Mouse (Mus musculus) T-helper 17 cell (primary cell): Measurements from ENCODE around the gene Mycs.

Source experiments
- in situ Hi-C, 2 experiments: fragments of 300-600 bp; cut with MboI, MseI; formaldehyde crosslinking; loops; 1 replicate in 1 of 2; 2 replicates in 1 of 2; pipeline ENCODE4 v1.15.1; 2025; ENCODE audit warnings: high pct_unique_total_duplicates in 2 of 2

The Mycs gene

DNA sequence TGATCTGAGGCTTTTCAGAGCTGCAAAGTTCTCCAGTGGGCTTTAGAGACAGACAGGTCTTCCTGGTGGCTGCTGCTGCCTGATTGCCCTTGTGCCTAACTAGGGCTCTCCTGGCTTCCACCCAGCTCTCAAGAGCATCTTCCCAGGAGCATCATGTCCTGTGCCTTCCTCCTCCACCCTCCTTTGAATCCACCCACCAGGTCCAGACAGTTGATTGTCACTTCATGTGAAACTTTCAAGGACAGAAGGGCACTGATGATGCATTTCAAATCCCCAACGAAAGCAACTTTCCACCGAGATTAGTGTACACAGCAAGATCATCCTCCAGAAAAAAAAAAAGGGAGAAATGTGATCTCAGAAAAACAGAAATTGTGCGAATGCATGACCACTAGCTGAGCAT lies at the start of gene Mycs:
Gene Mycs (minus strand): TSS at position 101 of the 400 bp plus-strand sequence.
- in situ Hi-C loops: no loop called here

- in situ Hi-C loops: no loop called here
Observed at GRCm38 (mm10) chrX:5468022-5468421, 1.0 kb downstream of the Mycs start.
